Mouse (Mus musculus) adrenal gland, adult (tissue): Measurements from ENCODE around the gene Daam2.

Source experiments
- DNase-seq, 2 experiments: peaks; one replicate each; pipeline ENCODE4 v3.0.0; 2022 to 2023; ENCODE audit warnings: low spot score in 1 of 2; ENCODE audit not compliant: inconsistent age in 2 of 2

Gene Daam2

GRCm38 (mm10) chr17:49534267-49534719, 29.9 kb downstream of the Daam2 start:
- DNase-seq, result peak; percentile 68 to 73

GRCm38 (mm10) chr17:49531661-49532060, 32.5 kb downstream of the Daam2 start:
- DNase-seq, result no peak

- DNase-seq, result peak; percentile 42 to 79
Measured at GRCm38 (mm10) chr17:49530215-49530614, 33.9 kb downstream of the Daam2 start.

GRCm38 (mm10) chr17:49528503-49529205, 35.5 kb downstream of the Daam2 start:
- DNase-seq, result no peak

- DNase-seq, result no peak
Measured at GRCm38 (mm10) chr17:49528033-49528432, 36.1 kb downstream of the Daam2 start.

GRCm38 (mm10) chr17:49526566-49526965, 37.6 kb downstream of the Daam2 start:
- DNase-seq, result no peak

GRCm38 (mm10) chr17:49525911-49526310, 38.2 kb downstream of the Daam2 start:
- no peak for DNase-seq

- DNase-seq, result no peak
Measured at GRCm38 (mm10) chr17:49524584-49524983, 39.6 kb downstream of the Daam2 start.

GRCm38 (mm10) chr17:49522435-49522834, 41.7 kb downstream of the Daam2 start:
- no peak for DNase-seq

GRCm38 (mm10) chr17:49522002-49522401, 42.1 kb downstream of the Daam2 start:
- no peak for DNase-seq

GRCm38 (mm10) chr17:49520674-49521073, 43.5 kb downstream of the Daam2 start:
- no peak for DNase-seq

- no peak for DNase-seq
Measured at GRCm38 (mm10) chr17:49519576-49520247, 44.4 kb downstream of the Daam2 start.

GRCm38 (mm10) chr17:49517091-49517490, 47.1 kb downstream of the Daam2 start:
- no peak for DNase-seq

- DNase-seq, result no peak
Measured at GRCm38 (mm10) chr17:49515678-49516077, 48.5 kb downstream of the Daam2 start.

- no peak for DNase-seq
Measured at GRCm38 (mm10) chr17:49515141-49515540, 49.0 kb downstream of the Daam2 start.

GRCm38 (mm10) chr17:49512671-49513085, 51.5 kb downstream of the Daam2 start:
- DNase-seq, result peak; percentile 39 to 77

- no peak for DNase-seq
Measured at GRCm38 (mm10) chr17:49509431-49509830, 54.7 kb downstream of the Daam2 start.

GRCm38 (mm10) chr17:49503246-49503900, 60.8 kb downstream of the Daam2 start:
- no peak for DNase-seq

- peak; percentile 67 to 87 for DNase-seq
Measured at GRCm38 (mm10) chr17:49500234-49500633, 63.9 kb downstream of the Daam2 start.

- no peak for DNase-seq
Measured at GRCm38 (mm10) chr17:49499635-49500034, 64.5 kb downstream of the Daam2 start.

- DNase-seq, result no peak
Measured at GRCm38 (mm10) chr17:49498169-49498568, 66.0 kb downstream of the Daam2 start.

GRCm38 (mm10) chr17:49493276-49493675, 70.9 kb downstream of the Daam2 start:
- DNase-seq, result no peak
